Mouse (Mus musculus) stomach, postnatal 0 days (tissue): ENCODE measurements around the gene Cobl.

Source experiments
- CTCF ChIP-seq: IDR thresholded peaks from 2 replicates; pipeline ENCODE4 v1.5.1; 2016; ENCODE audit warnings: antibody characterized with exemption, low read depth, mild to moderate bottlenecking, moderate library complexity
- EP300 ChIP-seq: optimal IDR thresholded peaks from 2 replicates; pipeline ENCODE3; 2016; ENCODE audit warnings: antibody characterized with exemption

GRCm38 (mm10) chr11:12257324-12258118 is 207.2 kb downstream of the Cobl start:
- no peak for TF ChIP-seq EP300
- no peak for TF ChIP-seq CTCF
